Mouse (Mus musculus) small intestine, adult 10 weeks (tissue): ENCODE results near the gene Tshr. TPM values are rescaled to one million over a fixed set of nuclear protein-coding genes. Genes with fewer than 3 reads are reported as not detected.

Experiments used
- polyA plus RNA-seq: library from polyadenylated mRNA; stranded (reverse); fragments of 350-450 nt; fragmentation: Illumina TruSeq; extraction: RNeasy Lipid Tissue Mini Kit (QIAGEN cat#74804); gene quantifications from one replicate; pipeline ENCODE4 v1.2.3, GENCODE M21; 2014; ENCODE audit warnings: low replicate concordance

Tshr gene
- polyA plus RNA-seq = 0.56 TPM

DNA sequence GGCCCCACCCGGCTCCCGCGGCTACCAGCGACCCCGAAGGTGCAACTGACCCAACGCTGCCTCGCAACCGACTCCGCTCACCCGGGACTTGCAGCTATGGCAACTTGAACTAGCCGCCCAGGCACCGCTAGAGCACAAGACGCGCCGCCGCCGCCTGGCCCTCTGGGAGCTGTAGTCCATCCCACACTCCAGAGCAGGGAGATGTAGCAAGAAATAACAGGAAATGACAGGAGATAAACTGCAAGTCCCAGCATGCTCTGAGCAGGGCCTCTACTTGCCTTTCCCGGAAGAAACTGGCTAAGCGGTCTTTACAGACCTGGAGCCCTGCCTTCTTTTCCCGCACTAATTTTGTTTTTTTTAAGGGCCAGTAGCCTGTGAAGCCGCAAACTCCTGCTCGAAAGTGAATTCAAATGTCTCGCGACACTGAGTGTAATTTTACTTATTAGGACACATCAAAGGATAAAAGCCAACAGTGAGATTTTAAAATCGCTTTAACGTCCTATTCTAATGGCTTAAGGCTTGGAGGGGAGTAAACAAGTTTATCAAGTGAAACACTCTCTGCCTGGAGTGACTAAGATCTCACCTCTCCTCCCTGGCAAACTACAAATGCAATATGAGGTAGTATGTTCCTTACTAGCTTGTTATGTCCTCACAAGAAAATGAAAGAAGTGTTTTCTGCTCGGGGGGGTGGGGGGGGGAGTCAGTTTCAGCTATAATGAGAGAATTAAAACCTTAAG is at the start of gene Tshr, which contains the start of gene Cep128:
TSS of gene Tshr (plus strand) at position 283 of the 737 bp plus-strand sequence.
TSS of gene Cep128 (minus strand) at position 129 of the 737 bp plus-strand sequence.

DNA sequence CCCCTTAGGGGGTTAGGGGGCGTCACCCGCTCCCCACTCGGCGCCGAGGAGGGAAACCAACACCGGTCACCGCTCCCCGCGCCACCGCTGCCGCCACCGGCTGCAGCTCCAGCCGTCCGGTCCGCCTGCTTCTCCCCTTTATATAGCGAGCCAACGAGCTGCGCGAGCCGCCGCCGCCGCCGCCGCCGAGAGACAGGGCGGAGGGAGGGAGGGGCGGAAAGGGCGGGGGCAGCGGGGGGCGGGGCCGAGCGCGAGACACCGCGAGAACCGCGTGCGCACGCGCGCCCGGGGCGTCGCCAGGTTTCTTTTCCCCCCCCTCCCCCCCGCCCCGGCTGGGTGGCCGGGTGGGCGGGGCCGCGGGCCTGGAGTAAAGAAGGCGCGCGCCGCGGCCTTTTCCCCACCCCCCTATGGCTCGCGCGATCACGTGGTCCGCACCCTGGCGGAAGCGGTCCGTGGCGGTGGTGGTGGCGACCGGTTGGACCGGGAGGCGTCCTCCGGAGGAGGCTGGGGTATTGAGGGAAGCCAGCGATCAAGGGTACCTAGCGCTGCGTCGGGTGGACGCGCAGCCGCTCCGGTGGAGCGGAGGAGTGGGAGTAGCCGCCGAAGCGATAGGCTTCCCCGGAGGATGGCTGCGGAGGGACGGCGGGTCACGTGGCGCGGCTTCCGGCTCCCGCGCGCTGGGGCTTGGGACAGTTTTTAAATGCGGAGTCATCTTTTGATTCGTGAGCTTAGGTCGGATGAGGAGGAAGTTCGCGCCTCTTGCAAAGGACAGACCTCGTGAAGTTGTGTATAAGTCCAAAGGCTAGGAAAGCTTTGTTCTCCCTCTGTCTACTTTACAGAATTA is 205.7 kb downstream of the Tshr start, which contains the start of gene Gtf2a1:
TSS of gene Gtf2a1 (minus strand) at position 641 of the 844 bp plus-strand sequence.

Other genes with a start within 250 kb of the Tshr start
- gene Cep128, start 154 bp upstream of the Tshr start, polyA plus RNA-seq = 5.2 TPM
- gene Gtf2a1, start 205.9 kb downstream of the Tshr start, polyA plus RNA-seq = 21.3 TPM